Mouse (Mus musculus) MEL (cell line): ENCODE measurements around the gene Smchd1. TPM values are rescaled to one million over a fixed set of nuclear protein-coding genes. Genes with fewer than 3 reads are reported as not detected.

Experiments used
- DNase-seq: peaks from one replicate; pipeline ENCODE4 v3.0.0; 2011; ENCODE audit warnings: low read depth, low spot score
- H3K27ac ChIP-seq: 2 replicates; pipeline ENCODE4 v1.5.1; 2012; ENCODE audit warnings: low read depth, mild to moderate bottlenecking, control low read depth, low read length, moderate library complexity; ENCODE audit not compliant: control insufficient read depth
- H3K27me3 ChIP-seq, 2 experiments: fragments of 150-350 bp in 1 of 2; sonication (generic) in 1 of 2; 2 replicates each; pipeline ENCODE4 v1.6.1; 2012; ENCODE audit warnings: low read length in 2 of 2, mild to moderate bottlenecking in 2 of 2, improper control_type of control experiment in 1 of 2, moderate library complexity in 1 of 2; ENCODE audit not compliant: insufficient read depth in 2 of 2, control insufficient read depth in 1 of 2
- H3K36me3 ChIP-seq, 2 experiments: 2 replicates each; pipeline ENCODE4 v1.6.1; 2012 to 2014; ENCODE audit warnings: low read length in 2 of 2, improper control_type of control experiment in 1 of 2, inconsistent platforms in 1 of 2, mild to moderate bottlenecking in 1 of 2; ENCODE audit not compliant: insufficient read depth in 2 of 2, control insufficient read depth in 1 of 2
- H3K4me1 ChIP-seq, 2 experiments: fragments of 150-350 bp in 1 of 2; sonication (generic) in 1 of 2; 2 replicates each; pipeline ENCODE4 v1.6.1; 2012; ENCODE audit warnings: low read length in 2 of 2, improper control_type of control experiment in 1 of 2, mild to moderate bottlenecking in 1 of 2; ENCODE audit not compliant: insufficient read depth in 2 of 2, control insufficient read depth in 1 of 2
- H3K4me3 ChIP-seq, 2 experiments: fragments of 150-350 bp in 1 of 2; sonication (generic) in 1 of 2; 2 replicates each; pipeline ENCODE4 v1.5.1; 2012; ENCODE audit warnings: low read depth in 2 of 2, low read length in 2 of 2, mild to moderate bottlenecking in 2 of 2, moderate library complexity in 2 of 2, control low read depth in 1 of 2, improper control_type of control experiment in 1 of 2; ENCODE audit not compliant: control insufficient read depth in 1 of 2, insufficient read depth in 1 of 2
- H3K79me2 ChIP-seq: 2 replicates; pipeline ENCODE4 v1.6.1; 2012; ENCODE audit warnings: mild to moderate bottlenecking, low read length, moderate library complexity; ENCODE audit not compliant: control insufficient read depth, poor library complexity, insufficient read depth
- H3K9ac ChIP-seq: 2 replicates; pipeline ENCODE4 v1.6.1; 2012; ENCODE audit warnings: low read depth, mild to moderate bottlenecking, control low read depth, low read length, moderate library complexity; ENCODE audit not compliant: control insufficient read depth, poor library complexity, severe bottlenecking
- H3K9me3 ChIP-seq: fragments of 150-350 bp; sonication (generic); replicated peaks from 2 replicates; pipeline ENCODE4 v1.6.1; 2012; ENCODE audit warnings: mild to moderate bottlenecking, low read length, improper control_type of control experiment, moderate library complexity; ENCODE audit not compliant: insufficient read depth
- BHLHE40 ChIP-seq: IDR thresholded peaks from 2 replicates; pipeline ENCODE4 v1.6.1; 2012; ENCODE audit warnings: low read depth, mild to moderate bottlenecking, inconsistent platforms, low read length, improper control_type of control experiment, borderline replicate concordance
- CHD1 ChIP-seq: IDR thresholded peaks from 2 replicates; pipeline ENCODE4 v1.6.1; 2012; ENCODE audit warnings: low read depth, mild to moderate bottlenecking, inconsistent platforms, low read length, improper control_type of control experiment
- CHD2 ChIP-seq: IDR thresholded peaks from 2 replicates; pipeline ENCODE4 v1.6.1; 2011; ENCODE audit warnings: low read length, improper control_type of control experiment
- CTCF ChIP-seq, 3 experiments: IDR thresholded peaks in 2 of 3; conservative IDR thresholded peaks in 1 of 3; 2 replicates each; pipeline ENCODE4 v1.5.1; 2011 to 2012; ENCODE audit warnings: low read length in 3 of 3, low read depth in 2 of 3, mild to moderate bottlenecking in 2 of 3, improper control_type of control experiment in 1 of 3, inconsistent platforms in 1 of 3, mixed read lengths in 1 of 3, moderate library complexity in 1 of 3; ENCODE audit not compliant: control insufficient read depth in 1 of 3, insufficient read depth in 1 of 3, poor library complexity in 1 of 3, severe bottlenecking in 1 of 3
- E2F4 ChIP-seq: IDR thresholded peaks from 2 replicates; pipeline ENCODE4 v1.6.1; 2011; ENCODE audit warnings: low read depth, low read length, improper control_type of control experiment, borderline replicate concordance
- ELF1 ChIP-seq: IDR thresholded peaks from 2 replicates; pipeline ENCODE4 v1.6.1; 2014; ENCODE audit warnings: low read depth, mild to moderate bottlenecking, inconsistent platforms, low read length, improper control_type of control experiment, moderate library complexity
- EP300 ChIP-seq, 2 experiments: IDR thresholded peaks; 2 replicates each; pipeline ENCODE4 v1.6.1; 2011; ENCODE audit warnings: improper control_type of control experiment in 2 of 2, low read length in 2 of 2, low read depth in 1 of 2, mild to moderate bottlenecking in 1 of 2
- ETS1 ChIP-seq: IDR thresholded peaks from 2 replicates; pipeline ENCODE4 v1.6.1; 2012; ENCODE audit warnings: low read depth, mild to moderate bottlenecking, inconsistent platforms, low read length, improper control_type of control experiment, moderate library complexity
- GABPA ChIP-seq: IDR thresholded peaks from 2 replicates; pipeline ENCODE4 v1.6.1; 2012; ENCODE audit warnings: low read depth, mild to moderate bottlenecking, inconsistent platforms, low read length, improper control_type of control experiment, moderate library complexity
- HCFC1 ChIP-seq: IDR thresholded peaks from 2 replicates; pipeline ENCODE4 v1.6.1; 2012; ENCODE audit warnings: low read depth, mild to moderate bottlenecking, inconsistent platforms, low read length, improper control_type of control experiment, moderate library complexity
- MAFK ChIP-seq: IDR thresholded peaks from 2 replicates; pipeline ENCODE4 v1.6.1; 2011; ENCODE audit warnings: low read depth, mild to moderate bottlenecking, low read length, improper control_type of control experiment, borderline replicate concordance
- MAX ChIP-seq: IDR thresholded peaks from 2 replicates; pipeline ENCODE4 v1.6.1; 2011; ENCODE audit warnings: low read length, improper control_type of control experiment
- MXI1 ChIP-seq: IDR thresholded peaks from 2 replicates; pipeline ENCODE4 v1.6.1; 2011; ENCODE audit warnings: mild to moderate bottlenecking, low read depth, low read length, improper control_type of control experiment
- NELFE ChIP-seq: IDR thresholded peaks from 2 replicates; pipeline ENCODE4 v1.6.1; 2011; ENCODE audit warnings: low read depth, low read length, improper control_type of control experiment
- POLR2A ChIP-seq, 2 experiments: IDR thresholded peaks; 2 replicates each; pipeline ENCODE4 v1.6.1; 2011 to 2012; ENCODE audit warnings: low read length in 2 of 2, mild to moderate bottlenecking in 2 of 2, control low read depth in 1 of 2, improper control_type of control experiment in 1 of 2, low read depth in 1 of 2, moderate library complexity in 1 of 2; ENCODE audit not compliant: control insufficient read depth in 1 of 2, insufficient read depth in 1 of 2, poor library complexity in 1 of 2
- RAD21 ChIP-seq: IDR thresholded peaks from 2 replicates; pipeline ENCODE4 v1.6.1; 2011; ENCODE audit warnings: mild to moderate bottlenecking, low read depth, low read length, improper control_type of control experiment
- RCOR1 ChIP-seq: IDR thresholded peaks from 2 replicates; pipeline ENCODE4 v1.6.1; 2012; ENCODE audit warnings: low read depth, mild to moderate bottlenecking, inconsistent platforms, low read length, improper control_type of control experiment
- SMC3 ChIP-seq: IDR thresholded peaks from 2 replicates; pipeline ENCODE4 v1.6.1; 2011; ENCODE audit warnings: low read depth, low read length, improper control_type of control experiment
- TAL1 ChIP-seq: IDR thresholded peaks from 2 replicates; pipeline ENCODE4 v1.6.1; 2012; ENCODE audit warnings: mild to moderate bottlenecking, inconsistent platforms, low read length, moderate library complexity, mixed read lengths
- TBP ChIP-seq: IDR thresholded peaks from 2 replicates; pipeline ENCODE4 v1.8.0; 2011; ENCODE audit warnings: low read depth, low read length, improper control_type of control experiment
- TCF12 ChIP-seq: IDR thresholded peaks from 2 replicates; pipeline ENCODE4 v1.6.1; 2014; ENCODE audit warnings: low read depth, mild to moderate bottlenecking, inconsistent platforms, low read length, improper control_type of control experiment, moderate library complexity
- UBTF ChIP-seq: IDR thresholded peaks from 2 replicates; pipeline ENCODE4 v1.6.1; 2012; ENCODE audit warnings: low read depth, mild to moderate bottlenecking, inconsistent platforms, low read length, improper control_type of control experiment, moderate library complexity, borderline replicate concordance; ENCODE audit not compliant: insufficient read depth
- ZMIZ1 ChIP-seq: IDR thresholded peaks from 2 replicates; pipeline ENCODE4 v1.6.1; 2012; ENCODE audit warnings: low read depth, mild to moderate bottlenecking, inconsistent platforms, low read length, improper control_type of control experiment, moderate library complexity
- ZNF384 ChIP-seq: IDR thresholded peaks from 2 replicates; pipeline ENCODE4 v1.6.1; 2012; ENCODE audit warnings: low read depth, mild to moderate bottlenecking, inconsistent platforms, low read length, improper control_type of control experiment
- polyA plus RNA-seq, 2 experiments: library from polyadenylated mRNA; stranded (reverse) in 1 of 2; unstranded in 1 of 2; fragments of >175 nt in 1 of 2; fragments of >200 nt in 1 of 2; gene quantifications; 2 replicates each; pipeline versions ENCODE4 v1.2.1 to v1.2.4; 2012; ENCODE audit warnings: low replicate concordance in 2 of 2, low read depth in 1 of 2; ENCODE audit not compliant: insufficient read length in 2 of 2, insufficient read depth in 1 of 2, missing spikeins in 1 of 2
- total RNA-seq: library from RNA; depleted of rRNA; stranded (reverse); fragments of 300-350 nt; gene quantifications from 2 replicates; pipeline ENCODE4 v1.2.3, GENCODE M21; 2012

Gene Smchd1
- total and polyA plus RNA-seq, 3 experiments: 43.6 to 164 (median 45.7) TPM

- H3K9ac ChIP-seq: no peak overlapping the region
- no peaks in the 10 kb centered on the region for H3K27me3 ChIP-seq
- TF ChIP-seq ETS1 (peak; percentile 10; the same call in 1 of the 2 replicates), BHLHE40 (peak; percentile 83), SMC3 (no peak)
- H3K36me3 ChIP-seq: peaks cover 0 to 9% of the 10 kb centered on the region in 2 experiments; a peak in 2 of 4 replicates
- H3K4me3 ChIP-seq: no peak overlapping the region
- H3K79me2 ChIP-seq: peaks cover 10% of the 10 kb centered on the region
- no peak for DNase-seq
- H3K4me1 ChIP-seq: peaks cover 4 to 11% of the 10 kb centered on the region in 2 experiments
- no peak overlapping the region for H3K27ac ChIP-seq
- H3K9me3 ChIP-seq: no peaks in the 10 kb centered on the region
Measured at GRCm38 (mm10) chr17:71479381-71479901, 4.3 kb upstream of the Smchd1 start.

- H3K27ac ChIP-seq: no peak overlapping the region
- H3K9me3 ChIP-seq: no peaks in the 10 kb centered on the region
- H3K36me3 ChIP-seq: peaks cover 0 to 17% of the 10 kb centered on the region in 2 experiments; a peak in 2 of 4 replicates
- H3K4me3 ChIP-seq: no peak overlapping the region
- DNase-seq: no peak
- TF ChIP-seq MXI1: no peak
- no peak for TF ChIP-seq MAFK
- no peak for TF ChIP-seq CHD1
- TF ChIP-seq E2F4: no peak
- TF ChIP-seq UBTF: no peak
- no peak for TF ChIP-seq TAL1
- no peak for TF ChIP-seq GABPA
- TF ChIP-seq POLR2A (IDR thresholded peaks at IDR 0.05; ENCODE audit: control insufficient read depth in 1 of 2, insufficient read depth in 1 of 2, low read depth in 1 of 2, low read length in 2 of 2, poor library complexity in 1 of 2): no peak
- H3K27me3 ChIP-seq: no peaks in the 10 kb centered on the region
- peaks cover 9 to 19% of the 10 kb centered on the region in 2 experiments for H3K4me1 ChIP-seq
- H3K79me2 ChIP-seq: peaks cover 27% of the 10 kb centered on the region
- no peak overlapping the region for H3K9ac ChIP-seq
Measured at GRCm38 (mm10) chr17:71477481-71477880, 2.3 kb upstream of the Smchd1 start.

GRCm38 (mm10) chr17:71476346-71477020 lies 1.3 kb upstream of the Smchd1 start:
- Histone ChIP-seq H3K27ac (no peak overlapping the region), H3K36me3 (peaks cover 0 to 21% of the 10 kb centered on the region in 2 experiments; a peak in 2 of 4 replicates), H3K4me3 (peak overlapping the region in 1 of 2 experiments; percentile 28; a peak in 2 of 4 replicates), H3K4me1 (peaks cover 9 to 20% of the 10 kb centered on the region in 2 experiments), H3K27me3 (no peaks in the 10 kb centered on the region), H3K9ac (no peak overlapping the region), H3K9me3 (no peaks in the 10 kb centered on the region), H3K79me2 (peaks cover 36% of the 10 kb centered on the region)
- TF ChIP-seq ELF1 (no peak), MAX (no peak), ZMIZ1 (no peak), RCOR1 (0 out of 2 replicates have a peak, but pooled peaks have one; percentile 36), RAD21 (no peak), EP300 (IDR thresholded peaks at IDR 0.05; ENCODE audit: low read depth in 1 of 2, low read length in 2 of 2) (peak; percentile 28 to 36; a peak in 2 of 4 replicates), HCFC1 (no peak), CHD1 (no peak), NELFE (no peak), POLR2A (IDR thresholded peaks at IDR 0.05; ENCODE audit: control insufficient read depth in 1 of 2, insufficient read depth in 1 of 2, low read depth in 1 of 2, low read length in 2 of 2, poor library complexity in 1 of 2) (no peak), E2F4 (no peak), ZNF384 (no peak), CTCF (IDR thresholded peaks at IDR 0.05 in 2 of 3, conservative IDR thresholded peaks at IDR 0.05 in 1 of 3; ENCODE audit: control insufficient read depth in 1 of 3, insufficient read depth in 1 of 3, low read depth in 2 of 3, low read length in 3 of 3, poor library complexity in 1 of 3, severe bottlenecking in 1 of 3) (no peak), ETS1 (0 out of 2 replicates have a peak, but pooled peaks have one; percentile 15), TBP (no peak), TCF12 (no peak), TAL1 (0 out of 2 replicates have a peak, but pooled peaks have one; percentile 6), CHD2 (no peak)
- DNase-seq: peak; percentile 45
